In genomic region chr13:46669048-46669619, GRCm38 (mm10) we compare ENCODE assay signal across 8 mouse cellular contexts. TPM values are rescaled to one million over a fixed set of nuclear protein-coding genes. Genes with fewer than 3 reads are reported as not detected.
A peak's percentile ranks its signal among the peaks of the same experiment; 100 is the strongest.
DNase-seq lines count a peak whose midpoint lies in the region; ATAC-seq and TF ChIP-seq lines count a peak whose summit lies in the region.

Gene Fam8a1, plus strand, starts transcription at chr13:46669522.

- peaks cover 2% of the 10 kb centered on the region for H3K36me3 ChIP-seq in ES-E14 (ENCODE audit: control insufficient read depth, insufficient read depth, low read length, poor library complexity, severe bottlenecking)
- peaks cover 9% of the 10 kb centered on the region for H3K36me3 ChIP-seq in forebrain, embryonic 16.5 days (ENCODE audit: control insufficient read depth, insufficient read depth)
- H3K36me3 ChIP-seq in lung, embryonic 14.5 days (ENCODE audit: insufficient read depth) = peaks cover 18% of the 10 kb centered on the region
- H3K36me3 ChIP-seq in thymus, adult 2 months (ENCODE audit: control insufficient read depth, insufficient read depth, low read length) = peaks cover 12% of the 10 kb centered on the region

- TF ChIP-seq CTCF in layer of hippocampus, adult 2 months (conservative IDR thresholded peaks at IDR 0.05) = no peak
- no peak for TF ChIP-seq CTCF in lung, embryonic 14.5 days (IDR thresholded peaks at IDR 0.05; ENCODE audit: low read depth)
- TF ChIP-seq CTCF in olfactory bulb, adult 2 months (IDR thresholded peaks at IDR 0.05; ENCODE audit: insufficient read depth, low read depth, low read length) = no peak
- TF ChIP-seq CTCF in thymus, adult 2 months (IDR thresholded peaks at IDR 0.05; ENCODE audit: borderline replicate concordance, control insufficient read depth, extremely low read depth, insufficient read depth, low read length, poor library complexity) = no peak

- H3K27me3 ChIP-seq in forebrain, embryonic 16.5 days (replicated peaks; ENCODE audit: control insufficient read depth, insufficient read depth, low read length) = no peaks in the 10 kb centered on the region
- H3K27me3 ChIP-seq in lung, embryonic 14.5 days (ENCODE audit: insufficient read depth, low read length) = no peaks in the 10 kb centered on the region
- no peaks in the 10 kb centered on the region for H3K27me3 ChIP-seq in thymus, adult 2 months (ENCODE audit: control insufficient read depth, insufficient read depth, low read length)

- intact Hi-C loops in heart, postnatal 36 days (cut with DNase I) = no loop called here

- H3K4me1 ChIP-seq in ES-E14 (ENCODE audit: control insufficient read depth in 2 of 2, insufficient read depth in 2 of 2, low read length in 2 of 2, poor library complexity in 1 of 2) = peaks cover 2% of the 10 kb centered on the region in 2 experiments; a peak in 1 of 4 replicates
- H3K4me1 ChIP-seq in forebrain, embryonic 16.5 days (replicated peaks; ENCODE audit: control insufficient read depth, insufficient read depth, low read length) = peaks cover 19% of the 10 kb centered on the region
- 0 out of 2 replicates have a peak, but pooled peaks cover 3% of the 10 kb centered on the region for H3K4me1 ChIP-seq in lung, embryonic 14.5 days (ENCODE audit: insufficient read depth)
- 0 out of 2 replicates have a peak, but pooled peaks cover 2% of the 10 kb centered on the region for H3K4me1 ChIP-seq in olfactory bulb, adult 2 months (ENCODE audit: control insufficient read depth, insufficient read depth, low read length)
- H3K4me1 ChIP-seq in thymus, adult 2 months (replicated peaks; ENCODE audit: control insufficient read depth, insufficient read depth, low read length) = 0 out of 2 replicates have a peak, but pooled peaks cover 3% of the 10 kb centered on the region

- H3K9me3 ChIP-seq in ES-E14 (ENCODE audit: control insufficient read depth, insufficient read depth, low read depth, low read length) = no peaks in the 10 kb centered on the region
- no peaks in the 10 kb centered on the region for H3K9me3 ChIP-seq in forebrain, embryonic 16.5 days (ENCODE audit: control insufficient read depth, low read length)
- no peaks in the 10 kb centered on the region for H3K9me3 ChIP-seq in lung, embryonic 14.5 days (ENCODE audit: low read depth, low read length)

- peak within 1 kb of the TSS; percentile 90 to 94 for H3K4me3 ChIP-seq in ES-E14 (ENCODE audit: insufficient read depth in 1 of 2, low read depth in 1 of 2, low read length in 2 of 2, poor library complexity in 1 of 2, severe bottlenecking in 1 of 2)
- peak within 1 kb of the TSS; percentile 86 for H3K4me3 ChIP-seq in forebrain, embryonic 16.5 days (replicated peaks; ENCODE audit: low read length)
- H3K4me3 ChIP-seq in layer of hippocampus, adult 2 months = peak within 1 kb of the TSS; percentile 83
- peak within 1 kb of the TSS; percentile 89 for H3K4me3 ChIP-seq in lung, embryonic 14.5 days (ENCODE audit: low read depth, low read length)
- H3K4me3 ChIP-seq in olfactory bulb, adult 2 months (ENCODE audit: insufficient read depth, low read depth, low read length) = peak within 1 kb of the TSS; percentile 79
- peak within 1 kb of the TSS; percentile 68 for H3K4me3 ChIP-seq in thymus, adult 2 months (ENCODE audit: control insufficient read depth, insufficient read depth, low read length)

- peak; percentile 97 for ATAC-seq in forebrain, embryonic 16.5 days
- ATAC-seq in lung, embryonic 14.5 days (ENCODE audit: insufficient read depth) = peak; percentile 97

- TF ChIP-seq POLR2A in olfactory bulb, adult 2 months (IDR thresholded peaks at IDR 0.05; ENCODE audit: insufficient read depth, low read depth, low read length) = peak; percentile 79
- peak; percentile 73 for TF ChIP-seq POLR2A in thymus, adult 2 months (IDR thresholded peaks at IDR 0.05; ENCODE audit: control insufficient read depth, extremely low read depth, insufficient read depth, low read length, poor library complexity)

- WGBS in forebrain, embryonic 16.5 days = under 1% methylated on average over 46 of the region's 46 CpGs
- under 1% methylated on average over 43 of the region's 46 CpGs for WGBS in lung, embryonic 14.5 days
- WGBS in olfactory bulb, adult 2 months = 1% methylated on average over 46 of the region's 46 CpGs
- 1% methylated on average over 42 of the region's 46 CpGs for WGBS in thymus, adult 2 months

- H3K4me2 ChIP-seq in forebrain, embryonic 16.5 days (ENCODE audit: low read length) = peak within 1 kb of the TSS; percentile 74
- peak within 1 kb of the TSS; percentile 86 for H3K4me2 ChIP-seq in lung, embryonic 14.5 days

- no peak within 1 kb of the TSS; the same call in 1 of the 2 replicates for H3K27ac ChIP-seq in ES-E14 (ENCODE audit: insufficient read depth, low read depth, low read length, poor library complexity, severe bottlenecking)
- peak within 1 kb of the TSS; percentile 90 for H3K27ac ChIP-seq in forebrain, embryonic 16.5 days (ENCODE audit: low read length)
- peak within 1 kb of the TSS; percentile 93 for H3K27ac ChIP-seq in layer of hippocampus, adult 2 months
- H3K27ac ChIP-seq in lung, embryonic 14.5 days (ENCODE audit: low read depth) = peak within 1 kb of the TSS; percentile 54
- peak within 1 kb of the TSS; percentile 96 for H3K27ac ChIP-seq in olfactory bulb, adult 2 months (ENCODE audit: insufficient read depth, low read depth, low read length)
- peak within 1 kb of the TSS; percentile 42; the same call in 1 of the 2 replicates for H3K27ac ChIP-seq in thymus, adult 2 months (ENCODE audit: control insufficient read depth, insufficient read depth, low read length)

- peak; percentile 81 for DNase-seq in ES-E14 (ENCODE audit: low read depth, low spot score)
- DNase-seq in cerebellum, adult 11-12 months = peak; percentile 85
- peak; percentile 94 to 96 for DNase-seq in heart, postnatal 36 days
- peak; percentile 91 to 96 for DNase-seq in layer of hippocampus, adult 2 months (ENCODE audit: low spot score in 2 of 2)
- DNase-seq in lung, embryonic 14.5 days = peak; percentile 94
- DNase-seq in thymus, adult 2 months = peak; percentile 92

- in situ Hi-C loops in ES-E14 (cut with MboI; ENCODE audit: low sequenced_read_pairs in 2 of 2, unreplicated experiment in 2 of 2) = no loop called here

- H3K9ac ChIP-seq in ES-E14 (ENCODE audit: insufficient read depth, low read depth, low read length, poor library complexity, severe bottlenecking) = peak within 1 kb of the TSS; percentile 90
- H3K9ac ChIP-seq in forebrain, embryonic 16.5 days (replicated peaks; ENCODE audit: low read depth, low read length) = peak within 1 kb of the TSS; percentile 89
- H3K9ac ChIP-seq in lung, embryonic 14.5 days = peak within 1 kb of the TSS; percentile 80

TF ChIP-seq in ES-E14, 5 proteins besides CTCF, POLR2A, EP300 and RAD21:
- TF ChIP-seq ZNF384 (IDR thresholded peaks at IDR 0.05; ENCODE audit: low read depth, low read length) (no peak), CHD2 (IDR thresholded peaks at IDR 0.05; ENCODE audit: low read depth, low read length) (no peak), ZC3H11A (IDR thresholded peaks at IDR 0.05; ENCODE audit: borderline replicate concordance, low read depth, low read length) (no peak), HCFC1 (IDR thresholded peaks at IDR 0.05; ENCODE audit: borderline replicate concordance, insufficient read depth, low read length) (peak; percentile 87), MAFK (IDR thresholded peaks at IDR 0.05; ENCODE audit: insufficient read depth, low read depth, low read length) (no peak)

RNA-seq across cellular contexts. Expression of gene Fam8a1, which starts in this region (rescaled TPM):
- 28.2 and 32.0 TPM in 2 replicates for total RNA-seq in ES-E14 (2012; rRNA removed)
- 19.0 and 20.1 TPM in 2 replicates for polyA plus RNA-seq in forebrain, embryonic 16.5 days (2015; fragmentation: Nextera tagmentation; extraction: Ambion mirVana)
- total RNA-seq in heart, postnatal 36 days (2021) = 10 to 100 TPM; 36.4 to 37.4 TPM
- total RNA-seq in layer of hippocampus, adult 2 months (2021) = 10 to 100 TPM; 74.7 to 76.5 TPM
- polyA plus RNA-seq in lung, embryonic 14.5 days (2014; fragmentation: Nextera tagmentation; extraction: Ambion mirVana) = 7.9 and 8.7 TPM in 2 replicates
- not detected in 2 replicates for polyA plus RNA-seq in olfactory bulb, adult 2 months (2012; ENCODE audit: insufficient read depth, insufficient read length, low replicate concordance, missing spikeins)
- 16.0 and 24.9 TPM in 2 replicates for polyA plus RNA-seq in thymus, adult 2 months (2012; rRNA removed)
